Comparison of ENCODE assay signal across 8 mouse cellular contexts in the genomic region with DNA sequence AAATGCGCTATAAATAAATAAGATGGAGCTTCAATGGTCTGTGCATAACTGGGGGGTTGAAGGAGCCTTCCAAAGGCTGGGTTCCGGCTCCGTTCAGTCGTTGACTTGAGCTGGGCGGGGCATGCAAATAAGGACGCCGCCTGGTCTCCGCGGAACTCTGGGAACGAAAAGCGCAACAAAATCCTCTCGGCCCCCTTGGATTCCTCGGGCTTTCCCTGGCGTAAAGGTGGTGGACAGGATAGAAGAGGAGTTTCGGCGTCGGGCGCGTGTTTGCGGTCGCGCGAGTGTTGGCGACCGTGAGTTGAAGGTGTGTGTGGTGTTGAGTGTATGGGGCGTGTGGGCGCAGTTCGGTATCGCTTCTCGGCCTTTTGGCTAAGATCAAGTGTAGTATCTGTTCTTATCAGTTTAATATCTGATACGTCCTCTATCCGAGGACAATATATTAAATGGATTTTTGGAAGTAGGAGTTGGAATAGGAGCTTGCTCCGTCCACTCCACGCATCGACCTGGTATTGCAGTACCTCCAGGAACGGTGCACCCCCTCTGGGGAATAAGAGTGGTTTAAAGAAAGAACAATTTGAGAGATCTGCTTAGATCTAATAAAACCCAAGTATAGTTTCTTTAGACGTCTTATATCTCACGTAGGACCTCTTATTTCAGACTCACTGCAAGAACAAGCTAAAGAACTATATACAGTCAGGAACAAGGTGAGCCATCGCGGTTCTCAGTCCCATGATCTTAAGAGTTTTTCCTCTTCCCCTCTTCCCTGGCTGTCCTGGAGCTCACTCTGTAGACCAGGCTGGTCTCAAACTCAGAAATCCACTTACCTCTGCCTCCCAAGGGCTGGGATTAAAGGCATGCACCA. TPM values are rescaled to one million over a fixed set of nuclear protein-coding genes. Genes with fewer than 3 reads are reported as not detected.
DNase-seq lines count a peak whose midpoint lies in the region; ATAC-seq lines count a peak whose summit lies in the region.
"Not testable (repeated sequence)": the region's sequence is repeated elsewhere in the genome, so short reads cannot be mapped to it uniquely, and the experiment has no call there.

No protein-coding gene starts in this region.

- peak overlapping the region; percentile 51 for H3K4me2 ChIP-seq in hindbrain, embryonic 15.5 days

- H3K9ac ChIP-seq in hindbrain, embryonic 15.5 days, result peak overlapping the region; percentile 64

- not testable (repeated sequence) for H3K79me2 ChIP-seq in macrophage (ENCODE audit: inconsistent target)

- H3K27me3 ChIP-seq in hindbrain, embryonic 15.5 days, result not testable (repeated sequence)

- not testable (repeated sequence) for H3K4me1 ChIP-seq in hindbrain, embryonic 15.5 days (replicated peaks)

- under 1% methylated on average over 38 of the region's 40 CpGs for WGBS in hindbrain, embryonic 15.5 days
- 3% methylated on average over 23 of the region's 40 CpGs for WGBS in macrophage (ENCODE audit: missing documents)

- not testable (repeated sequence) for H3K9me3 ChIP-seq in hindbrain, embryonic 15.5 days

- peak overlapping the region; percentile 30 for H3K4me3 ChIP-seq in hindbrain, embryonic 15.5 days
- H3K4me3 ChIP-seq in macrophage (ENCODE audit: inconsistent target), result not testable (repeated sequence)

- DNase-seq in T-cell, adult 2 months (ENCODE audit: low spot score), result peak; percentile 79
- peak; percentile 78 to 86 for DNase-seq in cerebellum, postnatal 36 days
- DNase-seq in frontal cortex, postnatal 36 days (ENCODE audit: low spot score in 2 of 2), result peak; percentile 77 to 83
- peak; percentile 73 for DNase-seq in left cerebral cortex, adult 18-20 months (ENCODE audit: low spot score in 2 of 2)
- DNase-seq in right cerebral cortex, adult 18-20 months, result peak; percentile 80
- DNase-seq in urinary bladder, postnatal 14 days (ENCODE audit: low spot score), result peak; percentile 84

- peak; percentile 93 for ATAC-seq in hindbrain, embryonic 15.5 days (ENCODE audit: low FRiP score, low read depth)

- H3K36me3 ChIP-seq in hindbrain, embryonic 15.5 days; macrophage (ENCODE audit: inconsistent target): not testable (repeated sequence)

- H3K27ac ChIP-seq in hindbrain, embryonic 15.5 days (replicated peaks), result peak overlapping the region; percentile 98
- peak overlapping the region; percentile 69 for H3K27ac ChIP-seq in macrophage

RNA-seq across cellular contexts. Expression of gene Arl4d, which starts 7.2 kb away (rescaled TPM):
- 5.6 and 7.6 TPM in 2 replicates for polyA plus RNA-seq in hindbrain, embryonic 15.5 days (2015; fragmentation: Nextera tagmentation; extraction: Ambion mirVana)
- total RNA-seq in left cerebral cortex, adult 18-20 months (2021), result 10 to 100 TPM; 34.7 to 37.2 TPM
- 1 to 10 TPM in 8 of 26 experiments, under 1 TPM in 3, not detected in 15; 0.64 to 4.3 (median 1.2) TPM for total RNA-seq in macrophage (2018; cell fraction: chromatin; rRNA removed)
- 1 to 10 TPM in 16 of 26 experiments, under 1 TPM in 10; 0.29 to 4.9 (median 1.6) TPM for total RNA-seq in macrophage (2018; cell fraction: cytosol; rRNA removed)
- total RNA-seq in macrophage (2018; cell fraction: nucleus; rRNA removed), result 1 to 10 TPM in 11 of 26 experiments, under 1 TPM in 8, not detected in 7; 0.29 to 6.0 (median 1.1) TPM
- 1.9 to 2.8 TPM (median 2.1 TPM) in 3 replicates for polyA plus RNA-seq in macrophage (2018)

RNA-seq across cellular contexts. Expression of gene Rdm1, which starts 31.1 kb away (rescaled TPM):
- polyA plus RNA-seq in hindbrain, embryonic 15.5 days (2015; fragmentation: Nextera tagmentation; extraction: Ambion mirVana), result 17.9 and 19.8 TPM in 2 replicates
- total RNA-seq in left cerebral cortex, adult 18-20 months (2021), result 10 to 100 TPM in 1 of 2 experiments, 1 to 10 TPM in 1; 9.0 to 11.0 TPM
- 10 to 100 TPM in 7 of 26 experiments, 1 to 10 TPM in 19; 1.7 to 16.5 (median 5.7) TPM for total RNA-seq in macrophage (2018; cell fraction: chromatin; rRNA removed)
- total RNA-seq in macrophage (2018; cell fraction: cytosol; rRNA removed), result 10 to 100 TPM in 8 of 26 experiments, 1 to 10 TPM in 18; 2.2 to 14.3 (median 6.4) TPM
- total RNA-seq in macrophage (2018; cell fraction: nucleus; rRNA removed), result 10 to 100 TPM in 6 of 26 experiments, 1 to 10 TPM in 19, not detected in 1; 1.2 to 24.0 (median 5.4) TPM
- polyA plus RNA-seq in macrophage (2018), result 3.7 to 12.9 TPM (median 6.8 TPM) in 3 replicates

RNA-seq across cellular contexts. Expression of gene Gm11634, which starts 59.1 kb away (rescaled TPM):
- not detected in 2 replicates for polyA plus RNA-seq in hindbrain, embryonic 15.5 days (2015; fragmentation: Nextera tagmentation; extraction: Ambion mirVana)
- total RNA-seq in left cerebral cortex, adult 18-20 months (2021), result not detected
- not detected for total RNA-seq in macrophage (2018; cell fraction: chromatin; rRNA removed)
- total RNA-seq in macrophage (2018; cell fraction: cytosol; rRNA removed), result not detected
- not detected for total RNA-seq in macrophage (2018; cell fraction: nucleus; rRNA removed)
- not detected in 3 replicates for polyA plus RNA-seq in macrophage (2018)
